Mouse (Mus musculus) B cell, adult 67 days (primary cell): Measurements from ENCODE around the gene Bivm. TPM values are rescaled to one million over a fixed set of nuclear protein-coding genes. Genes with fewer than 3 reads are reported as not detected.

Source experiments
- total RNA-seq, 2 experiments: library from RNA; stranded (reverse); gene quantifications; 4 replicates each; pipeline ENCODE4 v1.2.4; 2023

Bivm gene
- total RNA-seq: 1 to 10 TPM; 3.8 to 5.7 TPM

GRCm38 (mm10) chr1:44118239-44119054, at the start of gene Bivm, which contains the start of gene Kdelc1:
TSS of gene Bivm (plus strand) at chr1:44118957.
TSS of gene Kdelc1 (minus strand) at chr1:44118808.

GRCm38 (mm10) chr1:44102259-44102717, 16.5 kb upstream of the Bivm start, which contains the start of gene Tex30:
TSS of gene Tex30 (minus strand) at chr1:44102441.

GRCm38 (mm10) chr1:44147563-44148381, 29.0 kb downstream of the Bivm start, which contains the start of gene Ercc5:
TSS of gene Ercc5 (plus strand) at chr1:44147744.

Other genes starting within 250 kb of the Bivm start
- 10 to 100 TPM; 79.3 to 91.7 TPM for gene Tpp2, start 185.3 kb upstream of the Bivm start, total RNA-seq
- gene Mettl21c, start 98.9 kb upstream of the Bivm start, total RNA-seq: not detected
- under 1 TPM; 0.50 to 0.75 TPM for gene Gm8251, start 57.0 kb upstream of the Bivm start, total RNA-seq
- 10 to 100 TPM; 39.5 to 42.9 TPM for gene Tex30, start 16.5 kb upstream of the Bivm start, total RNA-seq
- 1 to 10 TPM; 2.9 to 3.4 TPM for gene Kdelc1, start 149 bp upstream of the Bivm start, total RNA-seq
- gene Ercc5, start 28.8 kb downstream of the Bivm start, total RNA-seq: 10 to 100 TPM; 25.2 to 25.9 TPM
- not detected for gene Mettl21e, start 100.0 kb downstream of the Bivm start, total RNA-seq